ENCODE assay signal across 8 mouse cellular contexts in genomic region chr2:51082714-51083351, GRCm38 (mm10).
DNase-seq lines count a peak whose midpoint lies in the region; ATAC-seq lines count a peak whose summit lies in the region.

No protein-coding gene starts in this region.

- H3K4me3 ChIP-seq in hindbrain, embryonic 16.5 days (ENCODE audit: low read length), result no peak overlapping the region
- H3K4me3 ChIP-seq in midbrain, embryonic 14.5 days (replicated peaks; ENCODE audit: low read depth, low read length), result no peak overlapping the region

- H3K9ac ChIP-seq in hindbrain, embryonic 16.5 days (ENCODE audit: low read depth, low read length), result no peak overlapping the region
- H3K9ac ChIP-seq in midbrain, embryonic 14.5 days (replicated peaks; ENCODE audit: low read length), result no peak overlapping the region

- H3K9me3 ChIP-seq in hindbrain, embryonic 16.5 days (ENCODE audit: control insufficient read depth, low read length), result no peaks in the 10 kb centered on the region
- H3K9me3 ChIP-seq in midbrain, embryonic 14.5 days (ENCODE audit: control insufficient read depth, low read length), result no peaks in the 10 kb centered on the region

- peak; percentile 38 for DNase-seq in embryo, embryonic 10 days (ENCODE audit: low spot score)
- no peak for DNase-seq in embryo, embryonic 11 days
- DNase-seq in cerebellum, postnatal 14 days, result peak; percentile 10 to 36
- DNase-seq in midbrain, embryonic 14.5 days, result peak; percentile 73
- no peak for DNase-seq in spleen, postnatal 10 days (ENCODE audit: low spot score in 2 of 2)
- no peak for DNase-seq in kidney, adult 9 months
- DNase-seq in gastrocnemius, adult 18-20 months (ENCODE audit: low spot score), result no peak

- 40% methylated on average over 13 of the region's 13 CpGs for WGBS in hindbrain, embryonic 16.5 days
- 15% methylated on average over 13 of the region's 13 CpGs for WGBS in midbrain, embryonic 14.5 days

- peak overlapping the region; percentile 55 for H3K27ac ChIP-seq in hindbrain, embryonic 16.5 days (ENCODE audit: low read depth, low read length)
- H3K27ac ChIP-seq in midbrain, embryonic 14.5 days (replicated peaks; ENCODE audit: low read depth, low read length), result peak overlapping the region; percentile 70

- no peaks in the 10 kb centered on the region for H3K36me3 ChIP-seq in hindbrain, embryonic 16.5 days (ENCODE audit: control insufficient read depth, insufficient read depth, low read length)
- no peaks in the 10 kb centered on the region for H3K36me3 ChIP-seq in midbrain, embryonic 14.5 days (ENCODE audit: control insufficient read depth, insufficient read depth, low read length)

- no peaks in the 10 kb centered on the region for H3K27me3 ChIP-seq in hindbrain, embryonic 16.5 days (replicated peaks; ENCODE audit: control insufficient read depth, insufficient read depth, low read length)
- no peaks in the 10 kb centered on the region for H3K27me3 ChIP-seq in midbrain, embryonic 14.5 days (ENCODE audit: control insufficient read depth, insufficient read depth, low read length)

- H3K4me2 ChIP-seq in hindbrain, embryonic 16.5 days (ENCODE audit: low read length), result peak overlapping the region; percentile 14; the same call in 1 of the 2 replicates
- H3K4me2 ChIP-seq in midbrain, embryonic 14.5 days (ENCODE audit: low read length), result no peak overlapping the region

- H3K4me1 ChIP-seq in hindbrain, embryonic 16.5 days (ENCODE audit: control insufficient read depth, insufficient read depth, low read depth, low read length), result peaks cover 12% of the 10 kb centered on the region
- H3K4me1 ChIP-seq in midbrain, embryonic 14.5 days (ENCODE audit: control insufficient read depth, insufficient read depth, low read length), result peaks cover 49% of the 10 kb centered on the region

- peak; percentile 94 for ATAC-seq in hindbrain, embryonic 16.5 days
- ATAC-seq in midbrain, embryonic 14.5 days (ENCODE audit: low FRiP score, low TSS enrichment), result peak; percentile 86

Comparison
In these comparisons a context has a peak if more than half of its experiments do, and no peak if none do; other contexts are left out.
1. DNase-seq: peak in embryo, embryonic 10 days (single experiment), cerebellum, postnatal 14 days (2 of 2) and midbrain, embryonic 14.5 days (single experiment); none in embryo, embryonic 11 days (single experiment), spleen, postnatal 10 days (0 of 2), kidney, adult 9 months (single experiment) and gastrocnemius, adult 18-20 months (single experiment).